Mouse (Mus musculus) duodenum, adult 2 months (tissue): Measurements from ENCODE around the gene Dyrk1b. TPM values are rescaled to one million over a fixed set of nuclear protein-coding genes. Genes with fewer than 3 reads are reported as not detected.

Experiments
- polyA plus RNA-seq: library from polyadenylated mRNA; depleted of rRNA; stranded (reverse); fragments of >200 nt; gene quantifications from 2 replicates; pipeline ENCODE4 v1.2.3, GENCODE M21; 2012; ENCODE audit warnings: low replicate concordance; rRNA removed

Dyrk1b gene
- 35.8 and 47.2 TPM in 2 replicates for polyA plus RNA-seq

DNA sequence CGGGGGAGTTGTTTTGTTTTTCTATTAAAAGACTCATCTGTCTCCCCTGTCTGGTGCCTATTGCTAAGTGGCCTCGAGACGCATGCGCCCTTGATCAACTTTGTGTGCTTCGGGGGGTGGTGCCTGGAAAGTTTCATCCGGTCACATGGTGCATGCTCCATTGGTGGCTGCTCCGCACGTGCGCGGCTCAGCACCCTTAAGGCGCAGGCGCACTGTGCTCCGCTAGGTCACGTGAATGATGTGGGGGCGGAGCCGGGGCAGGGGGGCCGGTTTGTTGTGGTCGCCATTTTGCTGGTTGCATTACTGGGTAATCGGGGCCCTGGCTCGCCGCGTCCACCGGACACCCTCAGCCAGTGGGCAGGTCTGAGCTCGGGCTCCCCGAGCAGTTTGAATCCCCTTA lies at the start of gene Dyrk1b:
Gene Dyrk1b (plus strand): TSS at position 242 of the 400 bp plus-strand sequence.

DNA sequence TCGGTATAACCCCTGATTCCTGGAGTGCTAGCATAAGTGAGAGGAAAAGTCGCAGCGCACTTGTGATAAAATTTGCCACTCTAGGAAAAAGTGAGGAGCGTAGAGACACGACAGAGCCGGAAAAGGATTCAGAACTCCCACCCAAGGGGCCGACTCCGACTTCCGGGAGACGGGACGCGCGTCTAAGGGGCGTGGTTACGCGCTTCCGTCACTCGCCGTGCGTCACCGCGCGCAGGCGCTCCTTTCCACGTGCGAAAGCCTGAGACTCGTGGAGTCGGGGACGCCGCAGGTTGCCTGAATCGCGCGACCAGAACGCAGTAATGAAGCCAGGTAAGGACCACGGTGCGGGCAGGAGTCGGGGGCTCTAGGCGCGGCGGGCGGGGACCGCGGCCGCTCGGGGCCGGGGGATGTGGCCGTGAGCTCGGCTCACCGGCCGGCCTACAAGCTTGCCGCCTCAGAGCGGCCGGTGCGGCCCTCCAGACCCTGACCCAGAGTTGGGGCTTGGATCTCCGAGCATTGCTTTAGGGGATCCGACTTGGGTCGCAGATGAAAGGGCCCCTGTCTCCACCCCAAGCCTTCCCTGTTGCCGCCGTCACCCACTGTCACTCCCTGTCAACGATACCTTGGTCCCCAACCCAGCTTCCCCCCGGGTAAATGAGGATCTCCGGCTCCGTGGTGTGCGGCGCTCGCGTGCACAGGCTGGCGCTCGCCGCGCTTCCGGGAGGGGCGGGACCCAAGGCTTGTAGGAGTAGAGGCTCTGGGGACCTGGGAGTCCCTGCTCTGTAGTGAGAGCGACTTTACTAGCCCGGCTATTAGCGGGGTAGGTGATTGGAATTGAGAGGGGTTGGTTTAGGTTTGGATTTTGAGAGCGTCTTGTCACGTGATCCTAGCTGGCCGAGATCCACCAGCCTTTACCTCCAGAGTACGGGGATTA lies 9.5 kb upstream of the Dyrk1b start, which contains the start of gene Fbl:
Gene Fbl (plus strand): TSS at position 222 of the 934 bp plus-strand sequence.

Other genes with a start within 250 kb of the Dyrk1b start
- gene Zfp780b, start 200.3 kb upstream of the Dyrk1b start, polyA plus RNA-seq, result 0.11 and 0.21 TPM in 2 replicates
- 0.07 and 0.09 TPM in 2 replicates for gene Zfp850, start 165.4 kb upstream of the Dyrk1b start, polyA plus RNA-seq
- 57.1 and 64.0 TPM in 2 replicates for gene Psmc4, start 129.4 kb upstream of the Dyrk1b start, polyA plus RNA-seq
- 1,470 and 3,417 TPM in 2 replicates for gene Fcgbp, start 108.2 kb upstream of the Dyrk1b start, polyA plus RNA-seq
- gene 9530053A07Rik, start 50.0 kb upstream of the Dyrk1b start, polyA plus RNA-seq, result 0.05 and 0.14 TPM in 2 replicates
- 11.8 and 16.2 TPM in 2 replicates for gene Fbl, start 9.8 kb upstream of the Dyrk1b start, polyA plus RNA-seq
- 2.1 and 3.1 TPM in 2 replicates for gene Eid2, start 88.4 kb downstream of the Dyrk1b start, polyA plus RNA-seq
- gene Eid2b, start 98.3 kb downstream of the Dyrk1b start, polyA plus RNA-seq, result 5.6 and 9.5 TPM in 2 replicates
- not detected in 2 replicates for gene Selenov, start 111.7 kb downstream of the Dyrk1b start, polyA plus RNA-seq
- gene Dll3, start 122.8 kb downstream of the Dyrk1b start, polyA plus RNA-seq, result 0.85 and 2.0 TPM in 2 replicates
- 62.6 and 69.2 TPM in 2 replicates for gene Timm50, start 132.6 kb downstream of the Dyrk1b start, polyA plus RNA-seq
- gene Supt5, start 159.3 kb downstream of the Dyrk1b start, polyA plus RNA-seq, result 67.1 and 86.1 TPM in 2 replicates
- 542 and 682 TPM in 2 replicates for gene Rps16, start 171.2 kb downstream of the Dyrk1b start, polyA plus RNA-seq
- gene Plekhg2, start 193.1 kb downstream of the Dyrk1b start, polyA plus RNA-seq, result 18.5 and 35.5 TPM in 2 replicates
- 75.8 and 210 TPM in 2 replicates for gene Zfp36, start 200.8 kb downstream of the Dyrk1b start, polyA plus RNA-seq
- 48.3 and 51.3 TPM in 2 replicates for gene Med29, start 213.2 kb downstream of the Dyrk1b start, polyA plus RNA-seq
- 81.7 and 153 TPM in 2 replicates for gene Paf1, start 213.5 kb downstream of the Dyrk1b start, polyA plus RNA-seq